Mouse (Mus musculus) lung, embryonic 16.5 days (tissue): Measurements from ENCODE around the gene Dnal4. TPM values are rescaled to one million over a fixed set of nuclear protein-coding genes. Genes with fewer than 3 reads are reported as not detected.

Experiments used
- ATAC-seq: fragments of 200-750 bp; cut with Nextera tagmentation; 2 replicates; pipeline ENCODE4 v1.8.0; 2017; ENCODE audit warnings: low read depth, mild to moderate bottlenecking, moderate library complexity
- H3K27ac ChIP-seq: fragments of 300-500 bp; sonication (generic); 2 replicates; pipeline ENCODE4 v1.5.1; 2014; ENCODE audit warnings: mild to moderate bottlenecking, control low read depth, low read length
- H3K27me3 ChIP-seq: fragments of 300-500 bp; sonication (generic); 2 replicates; pipeline ENCODE4 v1.6.1; 2014; ENCODE audit warnings: low read depth, low read length, mixed read lengths; ENCODE audit not compliant: control insufficient read depth, insufficient read depth
- H3K36me3 ChIP-seq: fragments of 300-500 bp; sonication (generic); 2 replicates; pipeline ENCODE4 v1.6.1; 2014; ENCODE audit warnings: low read length; ENCODE audit not compliant: control insufficient read depth, insufficient read depth
- H3K4me1 ChIP-seq: fragments of 300-500 bp; sonication (generic); replicated peaks from 2 replicates; pipeline ENCODE4 v1.6.1; 2014; ENCODE audit warnings: low read length, mixed read lengths; ENCODE audit not compliant: control insufficient read depth, insufficient read depth
- H3K4me2 ChIP-seq: fragments of 300-500 bp; sonication (generic); 2 replicates; pipeline ENCODE4 v1.6.1; 2014; ENCODE audit warnings: low read depth, low read length, control low read depth
- H3K4me3 ChIP-seq: fragments of 300-500 bp; sonication (generic); 2 replicates; pipeline ENCODE4 v1.5.1; 2014; ENCODE audit warnings: mild to moderate bottlenecking, low read length, control low read depth
- H3K9ac ChIP-seq: fragments of 300-500 bp; sonication (generic); 2 replicates; pipeline ENCODE4 v1.6.1; 2014; ENCODE audit warnings: low read length, control low read depth
- H3K9me3 ChIP-seq: fragments of 300-500 bp; sonication (generic); 2 replicates; pipeline ENCODE4 v1.6.1; 2016; ENCODE audit warnings: low read length; ENCODE audit not compliant: control insufficient read depth
- WGBS: fragments of 180-500 bp; shearing (Covaris S2); extraction: QIAGEN DNeasy Blood & Tissue Kit; methylation state at CpG from one replicate; pipeline ENCODE4 v1.1.7; 2014; 5-methylcytosine and 5-hydroxymethylcytosine counted together
- polyA plus RNA-seq: library from polyadenylated mRNA; unstranded; fragments of >200 nt; fragmentation: Nextera tagmentation; extraction: Ambion mirVana; gene quantifications from 2 replicates; pipeline ENCODE4 v1.2.1, GENCODE M21; 2015

The Dnal4 gene
- polyA plus RNA-seq, 1 experiment from 2014 or later, result 66.9 TPM

DNA sequence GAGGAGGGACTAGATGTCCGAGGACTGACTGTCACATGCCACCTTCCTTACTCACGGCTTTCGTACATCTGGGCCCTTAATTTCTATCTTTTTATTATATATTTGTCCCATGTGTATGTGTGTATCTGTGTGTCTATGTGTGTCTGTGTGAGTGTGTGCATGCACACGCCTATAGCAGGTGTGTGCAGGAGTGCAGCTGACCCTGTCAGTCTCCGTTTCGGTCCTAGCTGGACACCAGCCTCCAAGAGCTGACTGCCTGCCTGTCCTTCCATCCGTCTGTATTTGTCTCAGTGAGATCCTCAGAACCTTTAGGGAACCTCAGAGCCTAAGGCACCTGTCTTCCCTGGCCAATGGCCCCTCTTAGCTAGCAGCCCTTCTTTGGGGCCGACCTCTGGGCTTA, 57.4 kb downstream of the Dnal4 start:
- H3K9me3 ChIP-seq, result no peaks in the 10 kb centered on the region
- no peaks in the 10 kb centered on the region for H3K4me1 ChIP-seq
- H3K4me2 ChIP-seq, result no peak overlapping the region
- ATAC-seq, result no peak
- H3K27ac ChIP-seq, result no peak overlapping the region
- WGBS, result 90% methylated on average over 8 of the region's 8 CpGs
- H3K4me3 ChIP-seq, result no peak overlapping the region
- no peak overlapping the region for H3K9ac ChIP-seq
- H3K27me3 ChIP-seq, result no peaks in the 10 kb centered on the region
- peaks cover 38% of the 10 kb centered on the region for H3K36me3 ChIP-seq

DNA sequence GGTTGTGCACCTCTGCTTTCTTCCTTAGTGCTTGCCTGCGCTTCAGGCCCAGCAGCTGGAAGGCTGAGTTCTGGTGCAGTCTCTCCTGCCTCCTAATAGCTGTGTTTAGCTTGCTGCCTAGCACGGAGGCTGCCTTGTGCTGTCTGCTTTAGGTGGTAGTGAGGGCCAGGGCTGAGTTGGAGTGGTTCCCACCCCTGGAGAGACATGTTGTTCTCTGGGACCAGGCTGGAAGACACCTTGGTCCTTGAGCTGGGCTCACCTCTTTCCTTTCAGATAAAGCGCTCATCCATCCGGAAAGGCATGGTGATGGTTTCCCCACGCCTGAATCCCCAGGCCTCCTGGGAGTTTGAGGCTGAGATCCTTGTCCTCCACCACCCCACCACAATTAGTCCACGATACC, 60.9 kb downstream of the Dnal4 start:
- Histone ChIP-seq H3K4me1 (no peaks in the 10 kb centered on the region), H3K4me3 (no peak overlapping the region), H3K36me3 (peaks cover 51% of the 10 kb centered on the region), H3K4me2 (no peak overlapping the region), H3K27ac (no peak overlapping the region), H3K9ac (no peak overlapping the region), H3K9me3 (no peaks in the 10 kb centered on the region), H3K27me3 (no peaks in the 10 kb centered on the region)
- ATAC-seq, result no peak
- 87% methylated on average over 6 of the region's 6 CpGs for WGBS

DNA sequence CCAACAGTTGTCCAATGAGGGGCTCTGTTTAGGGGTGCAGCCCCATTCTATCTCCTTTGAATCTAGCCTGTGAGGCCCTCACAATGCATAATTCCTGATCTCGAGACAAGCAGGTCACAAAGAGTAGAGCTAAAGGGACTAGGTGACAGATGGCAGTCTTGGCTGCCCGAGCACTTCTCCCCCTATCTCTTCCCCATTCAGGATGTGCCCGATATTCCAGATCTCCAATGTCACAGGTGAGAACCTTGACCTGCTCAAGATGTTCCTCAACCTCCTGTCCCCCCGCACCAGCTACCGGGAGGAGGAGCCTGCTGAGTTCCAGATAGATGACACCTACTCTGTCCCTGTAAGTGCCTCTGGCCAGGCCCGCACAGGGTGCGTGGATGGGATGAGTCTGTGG, 62.0 kb downstream of the Dnal4 start:
- Histone ChIP-seq H3K27ac (no peak overlapping the region), H3K4me2 (no peak overlapping the region), H3K36me3 (peaks cover 56% of the 10 kb centered on the region), H3K27me3 (no peaks in the 10 kb centered on the region), H3K9ac (no peak overlapping the region), H3K9me3 (no peaks in the 10 kb centered on the region), H3K4me3 (no peak overlapping the region), H3K4me1 (no peaks in the 10 kb centered on the region)
- WGBS, result 83% methylated on average over 7 of the region's 7 CpGs
- no peak for ATAC-seq

Other genes with a start within 250 kb of the Dnal4 start
- 45.0 and 45.3 TPM in 2 replicates for gene Ddx17, start 231.1 kb downstream of the Dnal4 start, polyA plus RNA-seq
- 3.2 and 3.3 TPM in 2 replicates for gene Dmc1, start 172.7 kb downstream of the Dnal4 start, polyA plus RNA-seq
- 1.4 and 1.8 TPM in 2 replicates for gene Fam227a, start 118.9 kb downstream of the Dnal4 start, polyA plus RNA-seq
- 72.4 and 73.0 TPM in 2 replicates for gene Cby1, start 118.7 kb downstream of the Dnal4 start, polyA plus RNA-seq
- 225 and 239 TPM in 2 replicates for gene Tomm22, start 107.0 kb downstream of the Dnal4 start, polyA plus RNA-seq
- 15.8 and 16.1 TPM in 2 replicates for gene Josd1, start 89.9 kb downstream of the Dnal4 start, polyA plus RNA-seq
- 30.1 and 30.4 TPM in 2 replicates for gene Gtpbp1, start 87.0 kb downstream of the Dnal4 start, polyA plus RNA-seq
- gene Sun2, start 35.3 kb downstream of the Dnal4 start, polyA plus RNA-seq, result 7.8 and 8.0 TPM in 2 replicates
- gene Nptxr, start 26.9 kb upstream of the Dnal4 start, polyA plus RNA-seq, result 2.2 and 2.4 TPM in 2 replicates
- 0.39 and 0.60 TPM in 2 replicates for gene Npcd, start 56.4 kb upstream of the Dnal4 start, polyA plus RNA-seq
- gene Cbx6, start 56.8 kb upstream of the Dnal4 start, polyA plus RNA-seq, result 73.5 and 80.7 TPM in 2 replicates
- 43.2 and 52.8 TPM in 2 replicates for gene Apobec3, start 113.8 kb upstream of the Dnal4 start, polyA plus RNA-seq
- gene Cbx7, start 193.3 kb upstream of the Dnal4 start, polyA plus RNA-seq, result 3.1 and 4.3 TPM in 2 replicates
- gene Pdgfb, start 237.1 kb upstream of the Dnal4 start, polyA plus RNA-seq, result 7.2 and 7.7 TPM in 2 replicates